Mouse (Mus musculus): ENCODE results near the gene Gpatch4.

Gene Gpatch4

DNA sequence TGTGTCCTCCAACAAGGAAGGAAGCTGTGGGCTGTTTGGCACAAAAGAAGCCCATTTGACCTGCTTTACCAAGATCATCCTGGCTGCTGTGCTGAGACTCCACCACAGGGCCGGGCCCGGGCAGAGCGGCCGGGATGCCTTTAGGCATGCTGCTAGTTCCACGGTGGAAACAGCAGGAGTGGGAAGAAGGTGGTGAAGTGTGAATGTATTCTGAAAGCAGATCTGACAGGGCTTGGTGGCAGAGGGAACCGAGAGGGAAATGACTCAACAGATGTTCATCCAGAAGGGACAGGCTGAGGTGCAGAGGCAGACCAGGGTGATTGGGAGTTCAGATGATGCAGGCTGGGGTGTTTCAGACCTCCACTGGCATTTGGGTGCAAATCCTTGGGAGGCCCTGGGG lies 54.8 kb downstream of the Gpatch4 start:
- DNase-seq (ENCODE audit: low spot score): no peak

DNA sequence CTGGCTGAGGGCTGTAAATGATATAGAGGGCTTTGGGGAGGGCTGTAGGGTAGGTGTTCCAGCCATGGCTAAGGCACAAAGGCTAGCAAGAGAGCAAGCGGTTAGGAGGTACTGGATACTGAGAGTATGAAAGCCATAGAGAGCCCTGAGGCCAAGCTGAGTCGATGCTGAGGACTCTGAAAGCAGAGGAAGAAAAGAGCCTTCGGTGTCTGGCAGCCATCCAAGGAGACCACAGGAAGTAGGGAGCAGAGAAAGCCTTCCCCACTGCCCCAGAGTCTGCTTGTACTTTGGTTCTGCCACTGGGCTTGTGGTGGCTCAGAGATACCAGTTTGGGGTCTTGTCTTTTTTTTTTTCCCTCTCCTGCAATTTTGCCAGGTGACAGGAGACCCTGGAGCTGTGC lies 57.3 kb downstream of the Gpatch4 start:
- peak; percentile 32 for DNase-seq (ENCODE audit: low spot score)

- no peak for DNase-seq (ENCODE audit: low spot score)
Measured at GRCm38 (mm10) chr3:88101736-88102135, 58.8 kb downstream of the Gpatch4 start.

DNA sequence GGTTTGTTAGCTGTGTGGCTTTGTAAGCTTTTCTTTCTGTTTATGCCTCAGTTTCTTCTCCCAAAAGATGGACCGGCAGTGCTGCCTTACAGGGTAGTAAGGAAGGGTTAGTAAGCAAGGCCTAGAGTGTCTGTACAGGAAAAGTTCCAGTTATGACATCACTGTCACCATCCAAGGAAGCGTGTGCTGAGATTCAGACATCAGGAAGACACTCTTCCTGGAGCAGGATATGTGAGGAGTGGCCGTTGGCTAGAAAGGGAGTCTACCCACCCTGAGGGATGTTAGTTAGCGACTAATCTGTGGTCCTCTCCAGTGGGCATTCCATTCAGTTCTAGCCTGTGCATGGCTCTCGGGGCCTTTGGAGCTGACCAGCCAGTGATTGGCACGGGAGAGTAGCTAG lies 59.3 kb downstream of the Gpatch4 start:
- no peak for DNase-seq (ENCODE audit: low spot score)

- DNase-seq (ENCODE audit: low spot score): peak; percentile 40
Measured at GRCm38 (mm10) chr3:88102611-88103010, 59.7 kb downstream of the Gpatch4 start.

All from layer of hippocampus, adult 11-12 months (tissue).